Comparison of ENCODE assay signal across 8 mouse cellular contexts in the genomic region with DNA sequence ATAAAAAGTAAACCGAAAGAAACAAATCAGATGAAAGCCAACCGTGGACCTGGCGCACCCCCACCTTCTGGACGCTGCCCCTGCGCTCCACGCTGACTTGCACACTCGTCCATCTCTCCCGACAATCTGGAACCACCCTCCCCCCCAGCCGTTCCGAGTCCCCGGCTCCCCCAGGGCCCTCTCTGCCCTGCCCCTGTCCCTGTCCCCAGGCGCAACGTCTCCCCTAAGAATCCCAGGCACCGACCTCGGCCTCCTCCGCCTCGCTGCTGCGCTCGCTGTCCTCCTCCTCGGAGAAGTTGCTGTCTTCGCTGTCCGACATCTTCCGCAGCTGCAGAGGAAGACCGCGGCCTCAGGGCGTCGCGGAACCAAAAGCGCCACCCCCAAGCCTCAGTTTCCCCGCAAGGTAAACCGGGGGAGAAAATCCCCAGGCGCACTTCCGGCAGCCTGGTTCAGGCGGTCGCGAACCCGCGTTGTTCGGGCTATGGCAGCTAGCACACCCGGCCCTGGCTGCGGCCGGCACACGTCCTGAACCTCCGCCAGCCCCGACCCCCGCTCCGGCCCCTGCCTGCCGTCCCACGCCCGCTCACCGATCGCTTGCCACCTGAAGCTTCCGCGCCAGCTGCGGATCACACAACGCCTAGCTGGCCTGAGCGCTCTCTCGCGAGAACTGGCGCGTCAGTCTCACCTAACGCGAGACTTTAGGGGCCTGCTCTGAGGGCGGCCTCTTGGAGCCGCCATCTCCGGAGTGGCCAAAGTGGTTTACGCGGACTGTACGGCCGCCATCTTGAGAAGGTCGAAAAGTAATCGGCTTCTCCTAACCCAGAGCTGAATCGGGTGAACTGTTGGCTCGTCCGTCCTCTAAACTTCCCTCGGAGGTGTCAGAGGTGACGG. TPM values are rescaled to one million over a fixed set of nuclear protein-coding genes. Genes with fewer than 3 reads are reported as not detected.
DNase-seq lines count a peak whose midpoint lies in the region; ATAC-seq lines count a peak whose summit lies in the region.

A gene (minus strand): TSS at position 639 of the 891 bp plus-strand sequence.

- no peaks in the 10 kb centered on the region for H3K9me3 ChIP-seq in heart, embryonic 13.5 days
- H3K9me3 ChIP-seq in liver, embryonic 12.5 days (replicated peaks) = no peaks in the 10 kb centered on the region
- no peaks in the 10 kb centered on the region for H3K9me3 ChIP-seq in stomach, embryonic 15.5 days

- peak within 1 kb of the TSS; percentile 97 for H3K27ac ChIP-seq in brown adipose tissue, adult 24 weeks (replicated peaks; ENCODE audit: low read depth, low read length)
- H3K27ac ChIP-seq in heart, embryonic 13.5 days (replicated peaks) = peak within 1 kb of the TSS; percentile 91
- H3K27ac ChIP-seq in liver, embryonic 12.5 days = peak within 1 kb of the TSS; percentile 91
- H3K27ac ChIP-seq in stomach, embryonic 15.5 days = peak within 1 kb of the TSS; percentile 86

- H3K9ac ChIP-seq in heart, embryonic 13.5 days = peak within 1 kb of the TSS; percentile 95
- H3K9ac ChIP-seq in liver, embryonic 12.5 days = peak within 1 kb of the TSS; percentile 89
- H3K9ac ChIP-seq in stomach, embryonic 15.5 days = peak within 1 kb of the TSS; percentile 94

- H3K4me1 ChIP-seq in brown adipose tissue, adult 24 weeks (ENCODE audit: control insufficient read depth, insufficient read depth, insufficient read length, low read length) = peaks cover 2% of the 10 kb centered on the region; the same call in 1 of the 2 replicates
- peaks cover 21% of the 10 kb centered on the region for H3K4me1 ChIP-seq in heart, embryonic 13.5 days
- peaks cover 46% of the 10 kb centered on the region for H3K4me1 ChIP-seq in liver, embryonic 12.5 days
- peaks cover 3% of the 10 kb centered on the region; the same call in 1 of the 2 replicates for H3K4me1 ChIP-seq in stomach, embryonic 15.5 days

- no peaks in the 10 kb centered on the region for H3K27me3 ChIP-seq in heart, embryonic 13.5 days (replicated peaks)
- no peaks in the 10 kb centered on the region for H3K27me3 ChIP-seq in liver, embryonic 12.5 days (replicated peaks)
- no peaks in the 10 kb centered on the region for H3K27me3 ChIP-seq in stomach, embryonic 15.5 days (replicated peaks)

- peaks cover 24% of the 10 kb centered on the region for H3K36me3 ChIP-seq in heart, embryonic 13.5 days
- peaks cover 31% of the 10 kb centered on the region for H3K36me3 ChIP-seq in liver, embryonic 12.5 days
- H3K36me3 ChIP-seq in stomach, embryonic 15.5 days = 0 out of 2 replicates have a peak, but pooled peaks cover 8% of the 10 kb centered on the region

- ATAC-seq in heart, embryonic 13.5 days (ENCODE audit: extremely low read depth, insufficient number of reproducible peaks, low FRiP score, low TSS enrichment) = peak; percentile 98
- peak; percentile 97 for ATAC-seq in liver, embryonic 12.5 days
- ATAC-seq in stomach, embryonic 15.5 days (ENCODE audit: insufficient read depth, low FRiP score, low read depth) = peak; percentile 98

- peak within 1 kb of the TSS; percentile 77 for H3K4me2 ChIP-seq in heart, embryonic 13.5 days
- H3K4me2 ChIP-seq in liver, embryonic 12.5 days = peak within 1 kb of the TSS; percentile 89
- peak within 1 kb of the TSS; percentile 74 for H3K4me2 ChIP-seq in stomach, embryonic 15.5 days

- DNase-seq in CD4-positive, CD25-positive, alpha-beta regulatory T cell, adult 2 months (ENCODE audit: low read depth, low spot score) = peak; percentile 99
- DNase-seq in fat pad, adult 2 months (ENCODE audit: extremely low read depth, low read depth, low spot score) = peak; percentile 78
- peak; percentile 99 for DNase-seq in kidney, postnatal 10 days
- DNase-seq in natural killer cell, adult 2 months (ENCODE audit: low spot score in 2 of 2) = peak; percentile 94 to 97

- under 1% methylated on average over 77 of the region's 77 CpGs for WGBS in heart, embryonic 13.5 days
- 1% methylated on average over 77 of the region's 77 CpGs for WGBS in liver, embryonic 12.5 days (ENCODE audit: insufficient replicate concordance)
- under 1% methylated on average over 77 of the region's 77 CpGs for WGBS in stomach, embryonic 15.5 days

- peak within 1 kb of the TSS; percentile 91 for H3K4me3 ChIP-seq in brown adipose tissue, adult 24 weeks (ENCODE audit: insufficient read depth, low read depth, low read length)
- H3K4me3 ChIP-seq in heart, embryonic 13.5 days = peak within 1 kb of the TSS; percentile 79
- peak within 1 kb of the TSS; percentile 96 for H3K4me3 ChIP-seq in liver, embryonic 12.5 days
- peak within 1 kb of the TSS; percentile 65 for H3K4me3 ChIP-seq in stomach, embryonic 15.5 days (replicated peaks)

RNA-seq across cellular contexts. Expression of the gene that starts here (rescaled TPM):
- 25.7 and 30.4 TPM in 2 replicates for polyA plus RNA-seq in brown adipose tissue, adult 24 weeks (2012; ENCODE audit: insufficient read depth, insufficient read length, missing spikeins)
- 60.1 and 62.3 TPM in 2 replicates for polyA plus RNA-seq in heart, embryonic 13.5 days (2015; fragmentation: Nextera tagmentation; extraction: Ambion mirVana)
- polyA plus RNA-seq in liver, embryonic 12.5 days (2016; fragmentation: Nextera tagmentation; extraction: Ambion mirVana) = 54.0 TPM in 2 replicates
- 70.6 and 84.4 TPM in 2 replicates for polyA plus RNA-seq in stomach, embryonic 15.5 days (2015; fragmentation: Nextera tagmentation; extraction: Ambion mirVana)

Comparison
In these comparisons a context has a peak if more than half of its experiments do, and no peak if none do; other contexts are left out.
1. Peak in every context shown above with its lines: DNase-seq, ATAC-seq, H3K4me3 ChIP-seq and H3K27ac ChIP-seq.